Mouse (Mus musculus) gastrocnemius, postnatal 25 days (tissue): Measurements from ENCODE around the gene Sycp1. TPM values are rescaled to one million over a fixed set of nuclear protein-coding genes. Genes with fewer than 3 reads are reported as not detected.

Experiments used
- total RNA-seq, 2 experiments: library from RNA; stranded (reverse); gene quantifications; 1 replicate in 1 of 2; 2 replicates in 1 of 2; pipeline ENCODE4 v1.2.3; 2021

Gene Sycp1
- total RNA-seq, 2 experiments from 2014 or later: not detected

Other genes with a start within 250 kb of the Sycp1 start
- 1 to 10 TPM; 5.2 to 7.6 TPM for gene Tspan2, start 201.6 kb downstream of the Sycp1 start, total RNA-seq
- gene Tshb, start 153.4 kb downstream of the Sycp1 start, total RNA-seq: not detected
- not detected for gene Nr1h5, start 28.0 kb upstream of the Sycp1 start, total RNA-seq
- gene Sike1, start 59.6 kb upstream of the Sycp1 start, total RNA-seq: 10 to 100 TPM; 45.8 to 48.5 TPM
- 100 to 1,000 TPM; 791 to 814 TPM for gene Csde1, start 84.3 kb upstream of the Sycp1 start, total RNA-seq
- 10 to 100 TPM; 46.3 to 53.7 TPM for gene Nras, start 122.2 kb upstream of the Sycp1 start, total RNA-seq
- gene Ampd1, start 137.9 kb upstream of the Sycp1 start, total RNA-seq: 1,000 to 10,000 TPM in 1 of 2 experiments, 100 to 1,000 TPM in 1; 892 to 1,174 TPM
- gene Dennd2c, start 166.5 kb upstream of the Sycp1 start, total RNA-seq: 1 to 10 TPM; 1.6 to 2.4 TPM
- 10 to 100 TPM; 38.9 to 40.4 TPM for gene Bcas2, start 235.6 kb upstream of the Sycp1 start, total RNA-seq